Mouse (Mus musculus) brain, embryonic 14.5 days (tissue): ENCODE measurements around the gene Fxyd3.

Experiments
- CTCF ChIP-seq: fragments of 200-500 bp; IDR thresholded peaks from 2 replicates; pipeline ENCODE4 v1.5.1; 2012; ENCODE audit warnings: inconsistent platforms, mild to moderate bottlenecking, moderate library complexity, borderline replicate concordance; ENCODE audit not compliant: insufficient read depth, insufficient read length; ENCODE audit errors: extremely low read depth
- POLR2A ChIP-seq: fragments of 200-500 bp; IDR thresholded peaks from 2 replicates; pipeline ENCODE4 v1.6.1; 2012; ENCODE audit warnings: mild to moderate bottlenecking, inconsistent platforms, borderline replicate concordance; ENCODE audit not compliant: poor library complexity, insufficient read depth, insufficient read length, severe bottlenecking; ENCODE audit errors: extremely low read depth

- no peak for TF ChIP-seq CTCF
- no peak for TF ChIP-seq POLR2A
Measured at GRCm38 (mm10) chr7:31063074-31063560, 13.4 kb downstream of the Fxyd3 start.
